Mouse (Mus musculus): Measurements from ENCODE around the gene Usp2.
A peak's percentile ranks its signal among the peaks of the same experiment; 100 is the strongest.
"Not testable (repeated sequence)": the region's sequence is repeated elsewhere in the genome, so short reads cannot be mapped to it uniquely, and the experiment has no call there.

Gene Usp2

DNA sequence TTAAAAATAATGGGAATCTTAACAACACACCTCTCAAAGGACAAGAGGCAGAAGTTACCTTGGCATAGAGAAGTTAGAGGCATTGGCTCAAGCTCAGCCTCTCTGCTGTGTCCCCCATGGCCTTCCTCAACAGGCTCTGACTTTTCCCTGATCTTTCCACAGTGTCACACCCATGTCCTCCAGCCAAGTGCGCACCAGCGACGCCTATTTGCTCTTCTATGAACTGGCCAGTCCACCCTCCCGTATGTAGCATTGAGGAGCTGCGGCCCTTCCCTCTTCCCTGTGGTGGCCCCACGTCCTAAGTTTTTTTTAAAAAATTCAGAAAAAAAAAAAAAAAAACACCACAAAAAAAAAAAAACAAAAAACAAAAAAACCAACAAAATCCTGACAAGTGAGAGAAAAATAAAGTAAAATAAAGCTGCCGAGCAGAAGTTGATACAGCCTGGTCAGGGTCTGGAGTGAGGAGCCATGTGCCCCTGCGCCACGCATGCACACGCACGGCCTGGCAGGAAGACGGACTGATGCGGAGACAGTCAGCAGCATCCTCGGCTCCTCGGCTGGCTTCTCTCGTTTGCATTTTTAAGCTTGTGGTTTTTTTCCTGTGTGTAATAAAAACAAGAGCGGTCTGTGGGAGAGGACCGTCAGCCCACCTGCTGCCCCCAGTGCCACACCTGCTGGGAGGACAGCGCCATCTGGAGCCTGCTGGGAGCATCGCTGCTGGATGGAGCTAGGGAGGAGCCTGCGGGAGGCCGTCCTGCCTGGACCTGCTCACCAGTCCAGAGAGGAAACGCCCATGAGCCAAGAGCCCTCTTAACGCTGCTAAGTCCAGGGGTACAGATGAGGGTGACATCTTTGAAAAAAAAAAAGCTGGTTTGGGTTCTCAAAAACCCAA lies 27.0 kb downstream of the Usp2 start:
- peak; percentile 62 for DNase-seq (ENCODE audit: low spot score)

DNA sequence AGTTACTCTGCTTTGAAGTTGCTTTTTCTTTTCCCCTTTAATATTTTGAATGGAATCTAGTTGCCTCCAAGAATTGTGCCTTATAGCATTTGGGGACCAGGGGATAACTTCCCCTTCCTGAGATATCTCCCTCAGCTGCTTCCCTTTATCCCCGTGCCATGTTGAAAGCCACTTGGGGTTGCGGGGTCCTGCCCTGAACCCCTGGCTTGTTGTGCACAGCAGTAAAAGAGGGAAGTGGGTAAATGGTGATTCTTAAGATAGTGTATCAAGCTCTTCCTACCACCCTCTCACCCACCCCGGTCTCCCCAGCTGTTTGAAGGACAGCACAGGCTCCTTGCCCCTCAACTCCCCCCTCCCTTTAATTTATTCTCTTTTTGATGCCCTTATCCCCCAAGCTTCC lies 27.9 kb downstream of the Usp2 start:
- DNase-seq (ENCODE audit: low spot score), result no peak

DNA sequence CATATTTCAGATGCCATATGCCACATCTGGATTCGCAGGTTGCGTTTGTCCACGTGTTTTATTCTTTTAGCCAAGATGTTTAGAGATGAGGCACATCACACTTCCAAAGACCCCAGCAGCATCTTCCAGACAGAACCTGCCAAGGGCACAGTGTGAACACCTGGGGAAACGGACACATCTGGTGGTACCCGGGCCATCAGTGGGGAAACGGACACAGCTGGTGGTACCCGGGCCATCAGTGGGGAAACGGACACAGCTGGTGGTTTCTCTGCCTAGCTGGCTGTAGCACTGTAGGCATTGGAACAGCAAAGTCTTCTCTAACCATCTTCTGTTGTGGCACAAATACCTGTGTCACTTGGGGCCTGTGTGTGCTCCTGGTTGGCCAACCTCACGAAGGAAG lies 29.0 kb downstream of the Usp2 start:
- no peak for DNase-seq (ENCODE audit: low spot score)

DNA sequence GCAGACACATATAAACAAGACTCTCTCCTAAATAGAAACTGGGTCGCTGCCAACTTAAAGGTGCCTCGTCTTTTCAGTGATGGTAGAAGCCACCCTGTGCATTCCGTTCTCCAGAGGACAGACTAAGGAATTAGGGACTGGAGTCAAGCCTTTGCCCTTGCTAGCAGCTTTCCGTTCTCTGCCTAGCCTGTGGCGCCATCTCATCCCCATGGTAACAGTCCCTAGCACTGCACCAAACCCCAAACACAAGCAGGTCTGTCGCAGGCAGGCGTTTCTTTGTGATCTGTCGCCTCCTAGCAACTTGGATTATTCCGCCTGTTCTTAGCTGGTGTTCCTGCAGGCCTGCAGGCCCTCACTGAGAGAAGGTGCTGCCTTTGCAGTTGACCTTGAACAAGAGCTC lies 29.7 kb downstream of the Usp2 start:
- no peak for DNase-seq (ENCODE audit: low spot score)

DNA sequence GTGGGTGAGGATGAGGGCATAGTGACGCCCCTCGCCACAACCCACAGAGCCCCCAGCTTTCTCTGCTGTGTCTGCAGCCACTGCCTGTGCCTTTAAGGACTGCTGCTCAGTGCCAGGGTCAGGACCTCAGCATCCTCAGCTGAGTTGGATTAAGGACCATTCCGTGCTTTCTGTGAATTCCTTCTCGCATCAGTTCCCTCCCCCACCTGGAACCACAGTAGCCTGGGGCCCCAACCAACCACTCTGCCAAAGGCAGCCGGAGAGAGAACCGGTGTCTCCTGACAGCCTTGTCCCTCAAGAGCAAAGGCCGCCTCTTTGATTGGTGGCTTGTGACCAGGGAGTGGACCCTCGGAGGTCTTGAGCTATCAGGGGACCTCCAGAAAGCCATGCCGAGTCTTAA lies 34.7 kb downstream of the Usp2 start, which contains the start of gene Mfrp:
TSS of gene Mfrp (plus strand) at position 240 of the 400 bp plus-strand sequence.
- no peak for DNase-seq (ENCODE audit: low spot score)

DNA sequence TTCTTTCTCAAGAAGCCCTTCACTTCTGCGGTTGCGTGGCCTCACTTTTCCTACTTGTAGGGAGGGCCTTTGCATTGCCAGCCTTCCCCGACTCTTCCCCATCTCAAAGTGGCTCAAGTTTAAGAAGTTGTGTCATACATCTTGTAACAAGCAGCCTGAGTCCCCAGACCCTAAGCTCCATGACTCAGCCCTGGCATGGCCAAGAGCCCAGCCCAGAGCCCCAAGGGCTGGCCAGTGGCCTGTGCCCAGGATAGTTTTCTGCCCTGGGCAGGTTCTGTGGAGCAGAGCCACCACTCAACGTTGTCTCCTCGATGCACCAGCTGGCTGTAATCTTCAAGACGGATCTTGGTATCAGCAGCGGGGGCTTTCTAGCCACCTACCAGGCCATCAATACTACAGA lies 38.1 kb downstream of the Usp2 start:
- DNase-seq (ENCODE audit: low spot score), result no peak

- no peak for DNase-seq (ENCODE audit: low spot score)
These were observed 39.0 kb downstream of the Usp2 start for GRCm38 (mm10) chr9:44105781-44106180.

- no peak for DNase-seq (ENCODE audit: low spot score)
These were observed 39.4 kb downstream of the Usp2 start for GRCm38 (mm10) chr9:44106182-44106581.

DNA sequence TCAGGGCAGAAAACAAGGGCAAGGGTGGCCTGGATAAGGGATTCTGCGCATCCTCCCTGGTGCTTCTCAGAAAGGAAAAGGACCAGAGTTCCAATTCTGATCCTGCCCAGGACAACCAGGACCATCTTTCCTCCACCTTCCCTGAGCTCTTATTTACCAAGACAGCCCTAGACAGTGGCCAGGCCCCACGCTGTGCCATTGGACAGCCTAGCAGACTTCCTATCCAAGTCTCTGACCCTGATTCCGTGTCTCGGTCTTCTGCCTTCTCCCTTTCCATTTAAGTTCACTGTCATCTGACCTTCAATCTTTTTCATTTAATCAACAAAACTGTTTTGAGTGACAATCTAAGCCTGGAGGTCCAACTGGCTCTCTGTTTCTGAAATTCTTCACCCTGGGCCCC lies 39.8 kb downstream of the Usp2 start:
- DNase-seq (ENCODE audit: low spot score), result no peak

GRCm38 (mm10) chr9:44107110-44107509 lies 40.3 kb downstream of the Usp2 start, which contains the start of gene C1qtnf5:
C1qtnf5 (plus strand) TSS chr9:44107245.
- DNase-seq (ENCODE audit: low spot score), result no peak

DNA sequence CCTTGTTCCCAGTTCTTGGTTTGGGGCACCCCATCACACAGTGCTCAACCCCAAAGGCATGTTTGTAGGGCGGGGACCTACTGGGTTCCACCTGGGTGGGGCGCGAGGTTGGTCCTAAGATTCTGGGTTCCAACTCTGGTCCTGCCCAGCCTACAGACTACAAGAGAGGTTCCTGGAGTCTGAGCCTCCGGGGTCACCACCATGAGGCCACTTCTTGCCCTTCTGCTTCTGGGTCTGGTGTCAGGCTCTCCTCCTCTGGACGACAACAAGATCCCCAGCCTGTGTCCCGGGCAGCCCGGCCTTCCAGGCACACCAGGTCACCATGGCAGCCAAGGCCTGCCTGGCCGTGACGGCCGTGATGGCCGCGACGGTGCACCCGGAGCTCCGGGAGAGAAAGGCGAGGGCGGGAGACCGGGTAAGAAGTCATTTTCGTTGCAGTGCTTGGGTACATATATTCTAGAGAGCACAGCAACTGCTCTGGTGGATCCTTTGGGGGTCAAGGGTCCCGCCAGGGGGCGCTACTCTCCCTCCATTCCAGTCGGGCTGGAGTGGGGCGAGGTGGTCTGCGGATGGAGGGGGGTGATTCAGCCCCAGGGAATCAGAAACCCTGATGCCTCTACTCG lies 40.8 kb downstream of the Usp2 start:
- no peak for DNase-seq (ENCODE audit: low spot score)

DNA sequence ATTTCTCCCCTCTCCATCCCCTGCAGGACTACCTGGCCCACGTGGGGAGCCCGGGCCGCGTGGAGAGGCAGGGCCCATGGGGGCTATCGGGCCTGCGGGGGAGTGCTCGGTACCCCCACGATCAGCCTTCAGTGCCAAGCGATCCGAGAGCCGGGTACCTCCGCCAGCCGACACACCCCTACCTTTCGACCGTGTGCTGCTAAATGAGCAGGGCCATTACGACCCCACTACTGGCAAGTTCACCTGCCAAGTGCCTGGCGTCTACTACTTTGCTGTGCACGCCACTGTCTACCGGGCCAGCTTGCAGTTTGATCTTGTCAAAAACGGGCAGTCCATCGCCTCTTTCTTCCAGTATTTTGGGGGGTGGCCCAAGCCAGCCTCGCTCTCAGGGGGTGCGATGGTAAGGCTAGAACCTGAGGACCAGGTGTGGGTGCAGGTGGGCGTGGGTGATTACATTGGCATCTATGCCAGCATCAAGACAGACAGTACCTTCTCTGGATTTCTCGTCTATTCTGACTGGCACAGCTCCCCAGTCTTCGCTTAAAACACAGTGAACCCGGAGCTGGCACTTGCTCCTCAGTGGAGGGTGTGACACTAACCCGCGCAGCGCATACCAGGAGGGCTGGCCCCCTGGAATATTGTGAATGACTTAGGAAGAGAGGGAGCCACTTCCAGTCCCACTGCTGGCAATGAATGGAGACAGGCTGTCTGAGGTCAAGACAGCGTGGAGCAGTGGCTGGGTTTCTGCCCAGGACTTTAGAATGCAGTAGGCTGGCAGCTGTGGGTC lies 41.6 kb downstream of the Usp2 start:
- DNase-seq (ENCODE audit: low spot score), result no peak

GRCm38 (mm10) chr9:44109360-44110095 lies 42.7 kb downstream of the Usp2 start:
- DNase-seq (ENCODE audit: low spot score), result peak; percentile 50

DNA sequence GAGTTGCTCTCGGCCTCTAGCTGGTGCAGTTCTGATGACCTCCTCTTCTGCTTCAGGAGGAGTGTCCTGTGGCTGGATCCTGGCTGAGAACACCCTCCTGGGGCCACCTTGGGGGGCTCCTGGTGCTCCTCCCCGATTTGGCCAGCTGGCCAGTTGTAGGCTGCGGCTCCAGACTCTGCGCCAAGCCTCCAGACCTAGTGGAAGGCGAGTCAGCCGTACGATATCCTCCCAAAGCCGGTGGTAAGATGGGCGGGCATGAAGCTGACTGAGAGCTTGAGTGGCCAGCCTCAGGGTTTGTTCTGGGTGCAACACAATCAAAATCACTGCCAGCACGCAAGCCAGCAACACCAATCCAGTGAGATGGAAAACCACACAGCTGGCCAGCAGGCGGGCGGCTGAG lies 45.1 kb downstream of the Usp2 start:
- not testable (repeated sequence) for DNase-seq (ENCODE audit: low spot score)

DNA sequence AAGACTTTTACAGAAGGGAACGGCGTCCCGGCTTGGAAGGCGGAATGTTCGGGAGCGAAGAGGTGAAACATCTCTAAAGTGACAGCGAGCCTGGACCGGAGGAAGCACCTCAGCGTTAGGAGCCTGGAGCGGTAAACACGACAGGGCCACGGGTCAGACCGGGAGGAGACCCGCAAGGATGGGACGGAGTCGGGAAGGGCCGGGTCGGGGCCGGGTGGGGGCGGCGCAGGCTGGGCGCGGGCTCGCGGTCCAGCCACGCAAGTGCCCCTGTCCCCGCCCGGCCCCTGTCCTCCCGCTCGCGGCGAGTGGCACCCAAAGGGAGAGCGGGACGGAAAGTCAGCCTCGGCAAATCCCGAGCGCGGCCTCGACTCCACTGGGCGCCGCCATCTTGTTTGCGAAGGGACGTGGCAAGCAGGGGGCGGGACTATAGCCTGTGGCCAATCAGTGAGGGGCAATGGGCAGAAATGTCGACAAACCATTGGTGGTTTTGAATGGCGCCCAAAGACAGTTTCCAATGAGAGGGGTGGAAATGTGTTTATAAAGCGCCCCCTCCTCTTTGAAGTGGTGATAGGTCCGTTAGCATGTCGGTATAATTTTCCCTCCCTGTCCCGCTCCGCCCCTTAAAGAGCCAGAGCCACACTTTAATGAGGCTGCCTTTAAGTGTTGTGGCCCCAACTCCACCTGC lies 46.4 kb downstream of the Usp2 start, which contains the start of the genes Gm49380 and Rnf26:
TSS of gene Gm49380 (minus strand) at position 396 of the 685 bp plus-strand sequence.
TSS of gene Rnf26 (minus strand) at position 413 of the 685 bp plus-strand sequence.
- DNase-seq (ENCODE audit: low spot score), result peak; percentile 97

DNA sequence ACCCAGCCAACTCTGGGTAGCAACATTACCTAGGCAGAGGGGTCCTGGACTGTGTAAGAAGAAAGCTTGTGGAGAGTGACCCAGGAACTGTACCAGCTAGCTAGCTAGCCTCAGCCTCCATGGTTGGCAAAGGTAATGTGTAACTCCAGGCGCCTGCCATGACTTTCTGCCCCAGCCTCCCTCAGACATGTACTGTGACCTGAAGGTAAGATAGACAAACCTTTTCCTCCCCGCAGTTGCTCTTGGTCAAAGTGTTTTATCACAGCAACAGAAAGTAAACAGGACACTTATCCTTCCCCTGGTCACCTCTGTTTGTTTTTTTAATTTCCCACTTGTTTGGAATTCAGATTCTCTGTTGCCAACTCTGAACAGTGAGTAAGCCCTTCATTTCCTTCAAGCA lies 47.6 kb downstream of the Usp2 start:
- DNase-seq (ENCODE audit: low spot score), result peak; percentile 53

- DNase-seq (ENCODE audit: low spot score), result no peak
These were observed 48.8 kb downstream of the Usp2 start for GRCm38 (mm10) chr9:44115599-44115998.

GRCm38 (mm10) chr9:44116182-44116581 lies 49.4 kb downstream of the Usp2 start:
- DNase-seq (ENCODE audit: low spot score), result no peak

DNA sequence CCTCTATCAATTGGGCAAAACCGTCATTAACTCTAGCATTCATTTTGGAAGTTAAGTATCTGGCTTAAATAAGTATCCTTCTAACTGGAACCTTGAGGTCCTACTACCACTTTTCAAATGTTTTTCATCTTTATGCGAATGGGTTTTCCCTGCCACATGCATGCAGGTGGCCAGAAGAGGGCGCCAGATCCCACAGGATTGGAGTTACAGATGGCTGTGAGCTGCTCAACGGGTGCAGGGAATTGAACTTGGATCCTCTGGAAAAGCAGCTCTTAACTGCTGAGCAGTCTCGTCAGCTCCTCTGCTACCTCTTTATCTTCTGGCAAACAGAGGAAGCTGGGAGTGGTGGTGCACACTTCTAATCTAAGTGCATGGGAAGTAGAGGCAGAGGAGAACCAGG lies 52.2 kb downstream of the Usp2 start:
- no peak for DNase-seq (ENCODE audit: low spot score)

DNA sequence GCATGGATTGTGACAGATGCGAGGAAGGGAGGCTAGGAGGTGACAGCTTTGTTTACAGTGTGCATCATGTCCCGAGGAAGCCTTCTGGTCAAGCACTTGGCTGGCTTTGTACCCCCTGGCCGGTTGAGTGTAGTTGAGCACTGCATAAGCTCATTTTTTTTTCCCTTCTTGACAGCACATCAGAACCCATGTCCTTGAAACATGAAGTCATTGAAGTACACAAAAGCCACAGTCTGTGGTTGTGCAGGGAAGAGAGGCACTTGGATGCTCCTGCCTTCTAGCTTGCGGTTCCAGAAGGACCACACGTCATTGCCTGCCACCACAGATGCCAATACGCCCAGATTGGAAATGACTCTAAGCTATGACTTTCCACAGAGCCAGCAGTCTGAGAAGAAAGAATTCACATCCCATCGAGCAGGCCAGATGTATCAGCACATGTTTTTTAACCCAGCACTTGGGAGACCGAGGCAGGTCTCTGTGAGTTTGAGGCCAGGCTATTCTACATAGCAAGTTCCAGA lies 53.2 kb downstream of the Usp2 start:
- no peak for DNase-seq (ENCODE audit: low spot score)

- no peak for DNase-seq (ENCODE audit: low spot score)
These were observed 57.5 kb downstream of the Usp2 start for GRCm38 (mm10) chr9:44124317-44124716.

Data from yolk sac, embryonic 10.5 days (tissue).